Mouse (Mus musculus): Measurements from ENCODE around the gene Nbeal2.

The Nbeal2 gene

DNA sequence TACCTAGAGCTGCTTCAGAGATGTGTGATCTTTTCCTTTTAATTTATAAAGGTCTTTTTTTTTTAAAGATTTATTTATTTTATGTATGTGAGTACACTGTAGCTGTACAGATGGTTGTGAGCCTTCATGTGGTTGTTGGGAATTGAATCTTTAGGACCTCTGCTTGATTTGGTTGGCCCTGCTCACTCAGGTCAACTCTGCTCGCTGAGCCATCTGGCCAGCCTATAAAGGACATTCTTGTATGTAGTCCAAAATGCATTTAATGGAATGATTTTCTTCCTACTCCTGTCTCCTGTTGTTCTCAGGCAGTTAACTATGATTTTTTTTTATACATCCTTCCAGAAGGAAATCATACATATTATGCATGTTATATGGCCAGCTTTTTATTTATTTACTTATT is 70.4 kb downstream of the Nbeal2 start:
- no peak for DNase-seq (ENCODE audit: low spot score in 2 of 2)

GRCm38 (mm10) chr9:110582161-110582560 is 71.8 kb downstream of the Nbeal2 start:
- DNase-seq (ENCODE audit: low spot score in 2 of 2) = no peak

Measured in frontal cortex, postnatal 14 days (tissue).